Mouse (Mus musculus): Measurements from ENCODE around the gene Rad50. TPM values are rescaled to one million over a fixed set of nuclear protein-coding genes. Genes with fewer than 3 reads are reported as not detected.
A peak's percentile ranks its signal among the peaks of the same experiment; 100 is the strongest.

Rad50 gene
- total RNA-seq, 1 experiment from 2014 or later = 15.8 TPM

DNA sequence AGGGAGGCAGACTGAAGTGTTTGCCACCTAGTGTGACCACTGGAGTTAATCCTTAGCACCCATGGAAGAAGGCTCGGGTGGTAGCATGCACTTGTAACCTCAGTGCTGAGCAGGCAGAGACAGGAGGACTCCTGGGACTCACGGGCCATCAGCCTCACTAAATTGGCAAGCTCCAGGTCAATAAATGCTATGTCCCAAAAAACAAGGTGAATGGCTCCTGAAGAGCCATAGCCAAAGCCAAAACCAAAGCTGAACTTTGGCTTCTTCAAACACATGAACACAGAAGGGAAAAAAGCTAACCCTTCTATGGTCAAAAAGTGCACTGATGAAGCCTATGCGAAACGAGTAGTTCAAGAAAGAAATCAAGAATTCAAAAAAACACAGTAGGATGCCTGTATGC lies 7.8 kb downstream of the Rad50 start:
- DNase-seq = no peak

DNA sequence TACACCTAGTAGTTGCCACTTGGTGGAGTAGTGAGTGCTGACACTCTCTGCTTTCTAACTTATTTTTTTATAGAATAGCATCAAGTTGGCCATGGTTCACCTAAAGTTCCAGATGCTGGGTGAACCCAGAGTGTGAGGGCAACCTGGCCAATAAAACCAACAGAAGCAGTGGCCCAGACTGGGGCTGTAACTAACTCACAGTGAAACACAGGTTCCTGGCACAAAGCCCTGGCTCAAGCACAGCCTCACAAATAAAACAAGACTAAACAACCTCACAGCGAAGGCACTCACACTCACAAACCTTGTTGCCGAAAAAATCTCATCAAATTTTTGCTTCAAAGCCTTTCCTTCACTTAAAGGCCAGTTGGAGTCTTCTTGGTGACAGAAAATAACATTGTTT lies 8.6 kb downstream of the Rad50 start:
- DNase-seq = no peak

DNA sequence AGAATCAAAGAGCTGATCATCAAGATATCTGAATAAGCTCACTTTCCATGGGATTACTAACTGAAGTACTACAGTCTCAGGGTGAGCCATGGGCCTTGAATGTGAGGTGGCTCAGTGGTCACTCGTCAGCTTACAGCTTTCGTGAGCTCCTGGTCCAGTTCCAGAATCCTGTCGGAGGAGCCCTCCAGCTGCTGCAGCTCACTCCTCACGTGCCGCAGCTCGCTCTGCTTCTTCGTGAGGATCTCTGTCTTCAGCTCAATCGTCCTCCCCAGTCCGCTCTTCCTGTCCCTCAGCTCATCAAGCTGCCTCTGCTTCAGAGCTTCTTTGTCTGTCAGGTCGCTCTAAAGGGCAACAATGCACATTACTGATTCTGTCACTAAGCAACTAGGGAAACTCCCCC lies 15.1 kb downstream of the Rad50 start:
- no peak for DNase-seq

- DNase-seq = no peak
Measured at GRCm38 (mm10) chr11:53682994-53683530, 24.1 kb downstream of the Rad50 start.

- DNase-seq = no peak
Measured at GRCm38 (mm10) chr11:53682170-53682569, 24.9 kb downstream of the Rad50 start.

- no peak for DNase-seq
Measured at GRCm38 (mm10) chr11:53681686-53682085, 25.4 kb downstream of the Rad50 start.

GRCm38 (mm10) chr11:53680141-53680540 lies 27.0 kb downstream of the Rad50 start:
- DNase-seq = no peak

DNA sequence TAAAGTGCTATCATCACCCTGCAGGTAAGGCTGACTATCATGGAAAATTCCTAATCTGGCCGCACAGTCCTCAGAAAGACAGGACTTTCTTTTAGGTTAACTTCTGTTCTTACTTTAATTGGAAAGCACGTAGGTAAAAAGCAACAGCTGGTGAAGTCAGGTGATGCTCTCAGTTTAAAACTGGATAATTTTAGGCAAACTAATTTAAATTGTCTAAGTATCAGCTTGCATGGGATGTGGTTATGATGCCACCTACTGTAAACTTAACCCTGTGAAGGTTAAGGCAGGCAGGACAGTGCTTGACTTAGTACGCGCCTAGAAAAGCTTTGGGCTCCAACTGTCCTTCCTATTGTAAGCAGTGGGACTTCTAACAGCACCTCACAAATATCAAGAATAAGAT lies 35.7 kb downstream of the Rad50 start:
- no peak for DNase-seq

GRCm38 (mm10) chr11:53664091-53664490 lies 43.0 kb downstream of the Rad50 start:
- DNase-seq = no peak

- no peak for DNase-seq
Measured at GRCm38 (mm10) chr11:53662794-53663674, 44.1 kb downstream of the Rad50 start.

GRCm38 (mm10) chr11:53657828-53658227 lies 49.3 kb downstream of the Rad50 start:
- DNase-seq = no peak

DNA sequence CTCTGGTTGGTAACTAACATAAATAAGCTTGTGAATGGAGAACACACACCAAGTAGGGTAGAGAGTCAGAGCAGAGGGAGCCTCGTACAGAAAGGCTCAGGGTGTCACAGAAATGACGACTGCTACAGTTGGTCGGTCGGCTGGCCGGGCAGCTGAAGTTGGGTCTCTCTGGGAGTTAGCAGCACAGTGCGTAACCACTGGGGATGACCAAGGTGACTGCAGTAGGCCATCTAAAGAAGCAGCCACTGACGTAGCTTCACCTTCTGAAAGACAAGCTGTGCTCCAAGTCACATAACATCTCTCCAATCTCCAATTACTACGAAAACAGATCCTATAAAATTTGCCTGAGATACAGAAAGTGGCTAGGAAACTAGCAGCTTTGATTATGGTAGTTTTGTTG lies 49.7 kb downstream of the Rad50 start:
- DNase-seq = no peak

DNA sequence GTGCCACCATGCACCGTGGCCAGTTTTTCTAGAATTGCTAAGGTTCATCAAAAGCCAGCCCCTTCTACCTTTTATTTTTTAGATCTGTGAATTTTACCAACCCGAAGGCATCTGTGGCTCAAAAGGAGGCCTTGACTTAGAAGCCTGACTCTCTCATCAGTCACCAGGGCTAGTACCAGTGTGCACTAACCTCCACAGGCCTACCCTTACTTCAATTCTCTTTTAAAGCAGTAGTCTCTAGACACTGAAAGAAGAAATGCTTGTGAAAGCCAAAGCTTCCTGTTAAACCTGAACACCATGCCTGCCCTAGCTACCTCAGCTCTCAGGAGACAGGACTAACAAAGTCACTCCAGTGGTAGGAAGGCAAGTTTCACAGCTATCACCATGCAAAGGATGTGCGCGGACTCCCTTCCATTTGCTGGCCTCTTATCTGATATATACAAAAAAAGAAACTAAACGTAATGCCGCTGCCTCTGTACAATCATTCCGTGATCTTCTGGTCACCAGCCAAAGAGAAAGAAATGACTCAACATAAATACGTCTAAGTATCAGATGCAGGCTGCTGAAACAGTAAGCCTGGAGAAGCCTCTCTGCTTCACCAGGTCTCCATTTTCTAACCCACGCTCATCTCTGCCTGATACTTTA lies 50.4 kb downstream of the Rad50 start:
- DNase-seq = no peak

- DNase-seq = no peak
Measured at GRCm38 (mm10) chr11:53655043-53655442, 52.1 kb downstream of the Rad50 start.

DNA sequence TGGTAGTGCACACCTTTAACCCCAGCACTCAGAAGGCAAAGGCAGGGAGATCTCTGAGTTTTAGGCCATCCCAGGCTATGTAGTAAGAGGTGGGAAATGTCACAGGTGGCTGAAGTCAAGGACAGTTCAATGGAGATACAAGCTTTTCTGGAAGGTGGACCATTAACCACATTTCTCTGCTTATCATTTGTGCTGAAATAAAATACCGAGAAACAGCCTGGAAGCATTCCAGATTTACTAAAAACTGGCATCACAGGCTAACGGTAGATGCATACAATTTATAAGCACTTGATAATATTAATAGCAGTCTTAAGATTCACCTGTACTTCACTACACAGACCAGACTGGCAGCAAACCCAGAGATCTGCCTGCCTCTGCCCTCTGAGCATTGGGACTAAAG lies 54.7 kb downstream of the Rad50 start:
- DNase-seq = no peak

GRCm38 (mm10) chr11:53651441-53651840 lies 55.7 kb downstream of the Rad50 start:
- no peak for DNase-seq

GRCm38 (mm10) chr11:53644017-53644416 lies 63.1 kb downstream of the Rad50 start:
- no peak for DNase-seq

DNA sequence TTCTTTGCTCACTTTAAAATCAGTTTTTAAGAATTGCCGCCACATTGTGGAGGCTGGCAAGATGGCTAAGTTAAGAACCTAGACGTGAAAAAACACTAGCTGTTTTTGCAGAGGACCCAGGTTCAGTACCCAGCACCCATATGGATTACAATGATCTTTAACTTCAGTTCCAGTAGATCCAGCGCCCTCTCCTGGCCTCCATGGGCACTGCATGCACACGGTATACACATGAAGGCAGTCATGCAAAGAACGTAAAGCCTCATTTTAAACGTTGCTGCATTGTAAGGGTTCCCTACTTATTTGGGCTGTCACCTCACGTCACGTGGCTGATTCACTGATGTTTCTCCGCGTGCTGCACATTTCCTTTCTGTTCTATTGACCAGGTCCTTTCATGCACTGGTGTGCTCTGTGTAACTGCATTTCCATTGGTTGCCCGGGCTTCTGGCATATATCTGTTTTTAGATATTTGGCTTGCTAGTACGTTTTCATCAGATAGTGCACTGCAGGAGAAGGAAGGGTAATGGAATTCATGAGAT lies 64.3 kb downstream of the Rad50 start:
- no peak for DNase-seq

- DNase-seq = no peak
Measured at GRCm38 (mm10) chr11:53637803-53638260, 69.3 kb downstream of the Rad50 start.

- no peak for DNase-seq
Measured at GRCm38 (mm10) chr11:53637046-53637802, 69.9 kb downstream of the Rad50 start.

DNA sequence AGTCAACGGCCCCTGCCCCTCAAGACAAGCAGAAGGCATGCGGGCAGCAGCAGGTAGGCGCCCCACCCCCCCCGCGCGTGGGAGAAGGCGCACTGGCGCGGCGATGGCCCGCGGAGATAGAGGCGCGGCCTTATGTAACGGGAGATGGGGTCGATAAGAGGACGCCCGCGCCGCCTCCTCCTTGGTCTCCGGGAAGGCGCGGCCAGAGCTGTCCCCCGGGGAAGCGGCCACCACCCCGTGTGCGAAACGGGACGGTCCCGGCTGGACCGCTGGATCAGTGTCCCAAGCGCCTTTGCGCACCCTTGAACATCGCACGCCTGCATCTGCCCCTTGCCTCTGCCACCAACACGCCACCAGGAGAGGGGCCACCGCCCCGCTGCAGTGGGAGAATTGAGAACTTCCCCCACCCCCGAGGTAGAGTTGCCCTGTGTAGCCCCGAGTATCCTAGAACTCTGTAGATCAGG lies 70.9 kb downstream of the Rad50 start:
- DNase-seq = peak; percentile 33

DNA sequence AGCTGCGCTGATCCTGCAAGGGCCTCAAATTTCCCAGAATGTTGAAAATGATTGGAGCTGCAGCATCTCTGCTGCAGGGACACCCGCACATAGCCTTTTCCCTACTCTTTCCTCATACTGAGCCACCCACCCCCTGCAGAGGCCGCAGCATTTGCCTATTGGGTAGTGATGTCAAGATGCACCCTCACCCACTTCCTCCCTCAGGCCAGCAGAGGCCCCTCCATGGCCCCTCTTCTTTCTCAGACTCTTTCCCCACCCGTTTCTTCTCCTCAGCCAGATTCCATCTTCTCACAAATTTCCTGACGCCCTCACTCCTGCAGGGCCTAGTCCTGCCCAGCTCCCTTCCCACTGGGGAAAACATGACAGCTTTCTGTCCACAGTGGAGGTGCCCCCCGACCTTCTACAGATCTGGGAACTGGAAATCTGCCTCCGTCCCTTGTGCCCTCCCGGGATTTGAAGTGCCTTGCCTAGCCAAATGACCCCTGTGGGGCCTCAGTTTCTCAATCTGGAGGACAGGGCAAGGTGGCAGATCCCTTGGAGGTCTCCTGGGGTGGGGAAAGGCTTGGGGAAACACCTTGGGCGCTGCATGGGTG lies 71.4 kb downstream of the Rad50 start:
- no peak for DNase-seq

Data from adrenal gland, postnatal 14 days (tissue).